Mouse (Mus musculus) left cerebral cortex, adult 9 months (tissue): ENCODE data around the gene Emb.

Experiments
- DNase-seq, 2 experiments: peaks; one replicate each; pipeline ENCODE4 v3.0.0; 2022; ENCODE audit warnings: low spot score in 2 of 2

Gene Emb

GRCm38 (mm10) chr13:117220501-117221321 is 12.4 kb downstream of the Emb start, which contains the start of gene Gm17509:
Gm17509 (minus strand) TSS chr13:117221075.
- DNase-seq: peak in 1 of 2 experiments; percentile 58

- no peak for DNase-seq
These were observed 14.8 kb downstream of the Emb start for GRCm38 (mm10) chr13:117223125-117223524.

- DNase-seq: no peak
These were observed 16.6 kb downstream of the Emb start for GRCm38 (mm10) chr13:117224901-117225300.

GRCm38 (mm10) chr13:117225561-117225960 is 17.2 kb downstream of the Emb start:
- no peak for DNase-seq

- no peak for DNase-seq
These were observed 22.2 kb downstream of the Emb start for GRCm38 (mm10) chr13:117230371-117231110.

- no peak for DNase-seq
These were observed 25.5 kb downstream of the Emb start for GRCm38 (mm10) chr13:117233808-117234207.

- DNase-seq: no peak
These were observed 26.1 kb downstream of the Emb start for GRCm38 (mm10) chr13:117234486-117234885.

GRCm38 (mm10) chr13:117235530-117236212 is 27.3 kb downstream of the Emb start:
- peak in 1 of 2 experiments; percentile 24 for DNase-seq

- DNase-seq: no peak
These were observed 28.8 kb downstream of the Emb start for GRCm38 (mm10) chr13:117237111-117237510.

GRCm38 (mm10) chr13:117242063-117242462 is 33.7 kb downstream of the Emb start:
- DNase-seq: no peak

- no peak for DNase-seq
These were observed 34.3 kb downstream of the Emb start for GRCm38 (mm10) chr13:117242621-117243020.

- no peak for DNase-seq
These were observed 52.4 kb downstream of the Emb start for GRCm38 (mm10) chr13:117260704-117261103.

- no peak for DNase-seq
These were observed 57.8 kb downstream of the Emb start for GRCm38 (mm10) chr13:117266156-117266555.

- DNase-seq: no peak
These were observed 59.6 kb downstream of the Emb start for GRCm38 (mm10) chr13:117267963-117268362.

- no peak for DNase-seq
These were observed 75.7 kb downstream of the Emb start for GRCm38 (mm10) chr13:117284036-117284435.

- DNase-seq: no peak
These were observed 78.6 kb downstream of the Emb start for GRCm38 (mm10) chr13:117286939-117287338.

GRCm38 (mm10) chr13:117287400-117287799 is 79.1 kb downstream of the Emb start:
- no peak for DNase-seq

- peak; percentile 14 to 72 for DNase-seq
These were observed 81.3 kb downstream of the Emb start for GRCm38 (mm10) chr13:117289494-117290270.

GRCm38 (mm10) chr13:117311446-117312225 is 103.3 kb downstream of the Emb start:
- DNase-seq: peak in 1 of 2 experiments; percentile 82
